33 mouse cellular contexts compared by ENCODE assay signal in genomic region chr12:81128693-81129092, GRCm38 (mm10).
"Had no signal": no experiment of that assay in that cellular context is flagged by ENCODE, and none has a peak within 500 bp of the region (broad histone marks: within the 10 kb centered on the region; RNA-seq: fewer than 3 reads in every experiment).

No protein-coding gene starts in this region.

- H3K27ac ChIP-seq: heart, embryonic 13.5 days; heart, embryonic 15.5 days; hindbrain, embryonic 10.5 days; hindbrain, embryonic 12.5 days; hindbrain, embryonic 13.5 days; hindbrain, embryonic 14.5 days; hindbrain, embryonic 15.5 days; hindbrain, postnatal 0 days; intestine, embryonic 15.5 days; kidney, embryonic 15.5 days; kidney, postnatal 0 days; layer of hippocampus, adult 2 months; left cerebral cortex, adult 2 months had no signal

- H3K4me1 ChIP-seq: heart, embryonic 12.5 days; heart, embryonic 13.5 days; heart, embryonic 15.5 days; intestine, embryonic 15.5 days; kidney, embryonic 15.5 days had no signal

- DNase-seq: heart, postnatal 10 days; heart, postnatal 36 days; heart, postnatal 4 days; kidney, adult 11 months; kidney, adult 18-20 months; kidney, adult 2 months; kidney, adult 8-10 months; kidney, adult 9 months; kidney, postnatal 10 days; kidney, postnatal 14 days; kidney, postnatal 25 days; kidney, postnatal 36 days; kidney, postnatal 4 days; layer of hippocampus, adult 9-11 months; layer of hippocampus, postnatal 36 days had no signal

- H3K4me3 ChIP-seq: heart, embryonic 12.5 days; heart, embryonic 13.5 days; heart, embryonic 15.5 days; hindbrain, embryonic 10.5 days; hindbrain, embryonic 12.5 days; hindbrain, embryonic 13.5 days; hindbrain, embryonic 15.5 days; intestine, embryonic 15.5 days; kidney, embryonic 15.5 days; layer of hippocampus, adult 2 months; left cerebral cortex, adult 2 months had no signal

- H3K27me3 ChIP-seq: heart, embryonic 12.5 days; heart, embryonic 13.5 days; heart, embryonic 15.5 days; hindbrain, embryonic 12.5 days; hindbrain, embryonic 13.5 days; hindbrain, embryonic 15.5 days; intestine, embryonic 15.5 days had no signal

- H3K9me3 ChIP-seq: heart, embryonic 12.5 days; heart, embryonic 13.5 days; heart, embryonic 15.5 days; hindbrain, embryonic 10.5 days; hindbrain, embryonic 12.5 days; hindbrain, embryonic 13.5 days; hindbrain, embryonic 15.5 days; intestine, embryonic 15.5 days; kidney, embryonic 15.5 days had no signal

- H3K36me3 ChIP-seq: heart, embryonic 12.5 days; heart, embryonic 13.5 days; heart, embryonic 15.5 days; hindbrain, embryonic 10.5 days; hindbrain, embryonic 12.5 days; hindbrain, embryonic 13.5 days; hindbrain, embryonic 15.5 days; intestine, embryonic 15.5 days; kidney, embryonic 15.5 days had no signal

- ATAC-seq: hindbrain, embryonic 16.5 days; hindbrain, postnatal 0 days; inflammation-experienced regulatory T-cells, adult 6 months; intestine, embryonic 15.5 days; intestine, embryonic 16.5 days; intestine, postnatal 0 days had no signal
